Mouse (Mus musculus) frontal cortex, postnatal 25 days (tissue): Measurements from ENCODE around the gene Ski.

Experiments
- DNase-seq, 2 experiments: peaks; one replicate each; pipeline ENCODE4 v3.0.0; 2022; ENCODE audit warnings: low spot score in 2 of 2

Gene Ski

DNA sequence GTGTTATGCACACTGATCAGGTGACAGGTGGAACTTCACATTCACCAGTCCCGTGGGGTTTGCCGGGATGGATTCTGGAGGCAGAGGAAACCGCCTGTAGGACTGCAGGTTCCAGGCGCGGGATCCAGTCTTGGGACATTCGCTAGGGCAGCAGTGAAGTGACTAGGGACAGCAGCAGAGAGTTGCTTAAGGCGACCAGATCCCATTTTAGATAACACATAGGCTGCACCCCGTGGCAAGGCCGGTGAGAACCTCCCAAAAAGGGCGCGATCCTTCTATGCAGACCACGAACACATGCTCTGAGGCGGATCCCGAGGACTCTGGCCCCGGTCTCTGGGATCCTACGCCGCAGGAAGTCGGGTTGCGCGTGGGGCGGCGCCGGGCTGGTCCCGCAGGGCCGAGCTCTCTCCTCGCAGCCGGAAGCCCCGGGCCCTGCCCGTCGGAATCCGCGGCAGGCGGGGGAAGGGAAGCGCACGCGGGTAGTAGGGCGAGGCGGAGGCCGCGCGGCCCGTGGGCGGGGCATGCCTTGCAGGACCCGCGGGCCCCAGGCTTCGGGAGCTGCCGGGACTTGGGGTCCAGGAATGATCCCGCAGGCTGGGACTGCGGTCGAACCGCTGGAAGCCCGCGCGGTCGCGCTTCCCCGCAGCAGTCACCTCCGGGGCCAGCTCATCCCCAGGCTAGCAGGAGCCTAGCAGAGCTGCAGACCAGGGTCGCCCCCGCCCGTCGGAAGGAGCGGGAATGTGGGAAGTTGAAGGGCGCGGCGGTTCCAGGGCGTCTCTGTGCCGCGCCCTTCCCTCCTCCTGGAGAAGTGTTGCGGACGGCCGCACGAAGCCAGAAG, 71.9 kb downstream of the Ski start:
- peak in 1 of 2 experiments; percentile 48 for DNase-seq

DNA sequence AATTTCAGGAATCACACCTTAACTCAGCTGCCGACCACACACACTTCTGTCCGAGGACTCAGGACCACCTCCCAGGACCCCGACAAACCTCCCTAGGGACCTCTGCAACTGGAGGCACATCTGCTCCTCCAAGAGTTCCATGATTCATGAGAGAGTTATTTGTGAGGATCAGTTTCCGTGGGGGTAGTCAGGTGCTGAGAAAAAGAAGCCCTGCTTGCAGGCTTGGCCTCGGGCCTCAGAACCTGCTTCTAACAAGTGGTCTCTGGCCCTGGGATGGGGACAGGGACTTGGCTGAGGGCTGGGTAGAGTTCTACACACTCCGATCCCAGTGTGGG, 72.5 kb downstream of the Ski start:
- no peak for DNase-seq

DNA sequence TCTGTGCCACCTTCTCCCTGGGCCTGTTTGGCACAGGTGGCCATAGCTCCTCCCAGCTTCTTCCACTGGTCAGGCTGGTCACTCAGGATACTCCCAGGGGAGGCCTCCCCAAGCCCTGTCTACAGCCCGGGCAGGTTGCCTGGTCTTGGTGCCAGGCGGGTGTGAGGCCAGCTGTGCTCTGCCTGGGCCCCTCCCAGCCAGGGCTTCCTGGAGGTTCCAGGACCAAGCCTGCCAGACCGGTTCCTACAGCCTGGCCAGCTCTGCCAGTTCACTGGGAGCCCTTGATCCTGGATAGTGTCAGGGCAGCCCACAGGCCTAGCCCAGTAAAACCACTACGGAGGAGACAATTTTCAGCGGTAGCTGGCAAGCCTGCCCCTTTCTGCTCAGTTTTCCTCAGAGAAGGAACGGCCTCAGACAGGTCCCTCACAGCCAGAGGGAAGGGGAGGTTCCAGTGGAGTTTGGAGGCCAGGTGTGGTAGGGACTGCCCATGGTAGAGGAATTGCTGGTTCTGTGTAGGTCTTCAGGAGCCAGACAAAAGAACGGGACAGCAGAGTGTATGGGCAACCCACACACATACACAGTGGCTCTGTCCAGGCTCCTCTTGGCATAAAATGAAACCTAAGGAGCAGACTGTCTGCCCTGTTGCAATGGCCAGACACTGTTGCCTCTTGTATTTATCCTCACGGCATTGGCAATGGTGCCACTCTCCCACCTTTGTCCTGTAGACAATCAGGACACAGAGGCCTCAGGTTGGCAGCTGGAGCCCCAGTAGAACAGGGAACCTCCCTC, 73.3 kb downstream of the Ski start:
- no peak for DNase-seq

DNA sequence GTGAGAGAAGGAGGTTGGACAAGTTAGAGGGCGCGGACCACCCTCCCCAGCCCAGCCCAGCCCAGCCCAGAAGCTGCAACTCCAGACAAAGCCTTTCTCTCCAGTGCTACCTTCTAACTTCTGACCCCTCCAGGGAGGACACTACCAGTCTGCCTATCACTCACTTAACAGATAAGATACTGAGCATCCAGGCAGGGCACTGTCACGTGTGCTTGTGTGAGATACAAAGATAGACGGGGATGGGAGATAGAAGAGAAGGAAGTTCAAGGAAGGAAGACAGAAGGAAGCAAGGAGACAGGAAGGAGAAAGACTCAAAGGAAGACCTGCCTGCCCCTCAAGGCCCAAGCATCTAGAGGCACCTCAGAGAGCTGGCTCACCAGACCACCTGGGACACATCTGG, 73.9 kb downstream of the Ski start:
- no peak for DNase-seq

DNA sequence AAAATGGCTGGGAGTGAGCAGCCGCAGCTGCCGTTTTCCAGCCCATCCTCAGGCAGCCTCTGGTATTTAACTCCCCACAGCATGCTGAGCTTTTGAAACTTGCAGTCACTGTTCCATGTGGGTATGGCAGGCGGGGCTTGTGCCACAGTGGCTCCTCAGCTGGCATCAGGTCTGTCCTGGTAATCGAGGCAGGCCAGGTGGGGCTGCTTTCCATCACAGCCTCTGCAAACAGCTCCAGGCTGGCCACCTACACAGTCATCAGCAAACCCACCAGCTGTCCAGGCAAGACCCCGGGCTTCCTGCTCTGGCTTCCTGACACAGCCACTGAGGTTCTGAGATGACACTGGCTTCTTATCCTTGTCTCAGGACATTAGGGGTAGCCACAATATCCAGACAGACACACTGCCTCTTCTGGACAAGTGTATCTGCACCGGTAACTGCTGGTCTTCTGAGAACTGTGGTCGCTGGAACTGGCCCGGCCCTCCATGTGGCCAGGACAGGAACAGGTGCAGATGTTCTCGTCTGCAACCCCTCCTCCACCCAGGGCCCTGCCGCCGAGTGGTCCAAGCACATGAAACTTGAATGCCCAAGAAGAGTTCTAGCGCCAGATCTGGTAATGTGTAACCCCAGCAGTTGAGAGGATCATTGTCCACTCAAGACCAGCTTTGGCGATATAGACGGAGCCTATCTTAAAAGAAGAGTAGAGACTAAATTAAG, 76.1 kb downstream of the Ski start:
- no peak for DNase-seq

DNA sequence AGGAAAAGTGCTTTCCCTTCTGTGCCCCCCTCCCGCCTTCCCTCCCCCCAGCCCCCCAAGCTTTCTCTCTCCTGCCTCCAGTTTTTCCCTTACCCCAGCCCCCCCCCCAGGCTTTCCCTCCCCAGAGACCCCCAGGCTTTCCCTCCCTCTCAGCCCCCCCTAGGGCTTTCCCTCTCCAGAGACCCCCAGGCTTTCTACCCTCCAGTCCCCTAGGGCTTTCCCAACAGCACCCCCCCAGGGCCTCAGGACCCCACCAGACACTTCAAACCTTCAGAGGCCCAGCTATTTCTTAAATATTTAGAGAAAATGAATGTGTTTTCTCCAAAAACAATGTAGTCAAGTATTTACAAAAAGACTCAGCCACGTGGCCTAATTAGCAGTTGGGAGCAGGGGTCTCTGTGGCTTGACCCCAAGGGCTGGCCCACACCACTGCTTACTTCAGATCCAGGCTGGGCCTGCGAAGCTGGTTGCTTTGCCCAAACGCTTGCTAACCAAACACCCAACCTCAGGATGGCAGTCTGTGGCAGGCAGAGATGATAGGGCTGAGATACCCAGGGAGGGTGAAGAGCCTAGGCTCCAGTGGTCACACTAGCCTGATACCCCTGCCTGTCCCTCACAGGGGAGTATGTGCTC, 77.7 kb downstream of the Ski start:
- no peak for DNase-seq

DNA sequence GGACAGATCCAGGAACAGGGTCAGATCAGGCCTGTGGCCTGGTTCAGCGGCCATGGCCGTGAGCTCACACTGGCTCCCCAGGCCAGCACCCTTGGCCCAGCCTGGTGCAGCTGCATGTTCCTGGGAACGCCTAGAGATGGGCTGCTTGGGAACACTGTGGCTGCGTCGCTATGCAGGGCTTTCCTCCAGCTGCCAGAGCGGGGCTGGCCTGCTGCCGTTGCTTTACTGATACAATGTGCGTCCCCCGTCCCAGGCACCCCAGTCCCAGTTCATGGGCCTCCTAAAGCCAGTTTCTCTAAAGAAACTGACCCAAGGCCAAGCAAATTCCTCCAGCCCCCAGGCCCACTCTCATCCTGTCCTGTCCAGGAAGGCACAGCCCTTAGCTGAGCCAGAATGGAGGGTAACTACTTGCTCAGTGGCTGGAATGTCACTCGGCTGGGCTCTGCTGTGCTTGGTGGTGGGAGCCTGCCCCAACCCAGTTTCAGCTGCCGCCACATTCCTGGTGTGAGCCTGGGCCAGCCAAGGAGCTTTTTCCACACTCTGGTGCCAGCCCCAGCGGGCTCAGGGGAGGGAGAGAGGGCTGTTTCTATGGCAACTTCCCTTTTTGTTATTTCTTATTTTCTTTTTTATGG, 78.4 kb downstream of the Ski start:
- DNase-seq: peak in 1 of 2 experiments; percentile 50

DNA sequence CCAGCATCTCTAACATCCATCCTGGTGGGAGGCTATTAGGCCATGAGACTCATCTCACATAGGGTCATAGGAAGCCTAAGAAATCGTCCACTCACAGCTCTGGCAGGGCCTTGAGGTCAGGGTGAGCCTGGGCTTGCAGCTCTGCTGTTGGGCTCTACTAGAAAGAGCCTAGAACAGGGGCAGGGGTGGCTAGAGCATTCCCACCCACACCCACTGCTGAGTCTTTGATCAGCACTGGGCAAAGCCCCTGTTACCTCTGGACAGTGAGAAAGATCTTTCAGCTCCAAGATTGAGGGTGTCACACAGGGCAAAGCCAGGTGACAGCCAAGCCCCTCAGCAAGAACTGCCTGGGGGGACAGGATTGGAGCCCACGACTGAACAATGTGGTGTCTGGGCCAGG, 79.0 kb downstream of the Ski start:
- no peak for DNase-seq

DNA sequence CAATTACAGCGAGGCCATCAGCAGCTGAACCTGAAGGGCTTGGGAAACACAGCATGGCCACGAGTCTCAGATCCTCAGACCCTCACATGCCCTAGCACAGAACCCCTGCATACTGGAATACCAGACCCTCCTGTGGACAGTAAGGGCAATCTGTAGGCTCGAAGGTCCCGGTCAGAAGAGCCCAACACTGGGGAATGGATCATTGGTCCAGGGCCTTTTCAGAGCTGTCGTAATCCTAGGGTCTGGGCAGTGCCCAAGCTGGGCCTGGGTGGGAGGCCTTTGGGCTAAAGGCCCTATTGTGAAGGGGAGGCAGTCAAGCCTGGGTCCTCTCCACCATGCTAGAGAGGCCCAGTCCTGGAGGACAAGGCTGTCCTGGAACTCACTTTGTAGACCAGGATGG, 79.6 kb downstream of the Ski start:
- no peak for DNase-seq

DNA sequence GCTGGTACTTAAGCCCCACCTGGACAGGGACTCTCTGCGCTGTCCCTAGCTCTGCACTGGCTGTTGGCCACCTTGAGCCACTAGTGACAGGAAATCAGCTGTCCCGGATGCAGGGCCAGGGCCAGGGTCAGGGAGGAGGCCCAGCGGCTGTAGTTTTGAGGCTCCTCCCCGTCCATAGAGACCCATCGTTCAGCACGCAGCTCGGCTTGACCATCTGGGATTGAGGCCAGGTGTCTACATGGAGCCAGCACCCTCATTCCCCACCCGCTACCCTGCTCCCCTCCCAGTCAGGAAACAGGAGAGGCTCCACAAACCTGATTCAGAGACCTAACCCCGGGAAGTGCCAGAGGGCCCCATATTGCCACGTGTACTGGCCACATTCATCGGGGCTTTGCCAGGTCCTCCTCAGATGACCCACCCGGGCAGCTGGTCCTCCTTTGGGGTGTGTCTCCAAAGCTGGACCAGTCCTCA, 81.6 kb downstream of the Ski start:
- no peak for DNase-seq

DNA sequence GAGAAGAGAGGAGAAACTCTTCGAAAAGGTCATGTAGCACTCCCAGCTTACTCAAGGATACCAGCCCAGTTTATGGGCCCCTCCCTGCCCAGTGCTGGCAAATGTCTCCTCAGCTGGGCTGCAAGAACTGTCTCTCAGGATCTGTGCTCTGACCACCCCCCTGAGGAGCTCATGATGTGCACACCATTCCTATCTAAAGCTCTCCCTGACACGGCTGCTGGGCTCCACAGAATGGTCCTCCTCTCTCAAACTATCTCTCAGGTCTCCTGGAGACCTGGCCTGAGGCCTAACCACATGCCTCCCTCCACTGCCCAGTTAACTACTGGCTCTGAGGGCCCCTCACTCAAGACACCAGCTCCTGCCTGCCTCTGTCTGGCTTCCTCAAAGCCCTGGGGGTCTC, 82.2 kb downstream of the Ski start:
- no peak for DNase-seq

DNA sequence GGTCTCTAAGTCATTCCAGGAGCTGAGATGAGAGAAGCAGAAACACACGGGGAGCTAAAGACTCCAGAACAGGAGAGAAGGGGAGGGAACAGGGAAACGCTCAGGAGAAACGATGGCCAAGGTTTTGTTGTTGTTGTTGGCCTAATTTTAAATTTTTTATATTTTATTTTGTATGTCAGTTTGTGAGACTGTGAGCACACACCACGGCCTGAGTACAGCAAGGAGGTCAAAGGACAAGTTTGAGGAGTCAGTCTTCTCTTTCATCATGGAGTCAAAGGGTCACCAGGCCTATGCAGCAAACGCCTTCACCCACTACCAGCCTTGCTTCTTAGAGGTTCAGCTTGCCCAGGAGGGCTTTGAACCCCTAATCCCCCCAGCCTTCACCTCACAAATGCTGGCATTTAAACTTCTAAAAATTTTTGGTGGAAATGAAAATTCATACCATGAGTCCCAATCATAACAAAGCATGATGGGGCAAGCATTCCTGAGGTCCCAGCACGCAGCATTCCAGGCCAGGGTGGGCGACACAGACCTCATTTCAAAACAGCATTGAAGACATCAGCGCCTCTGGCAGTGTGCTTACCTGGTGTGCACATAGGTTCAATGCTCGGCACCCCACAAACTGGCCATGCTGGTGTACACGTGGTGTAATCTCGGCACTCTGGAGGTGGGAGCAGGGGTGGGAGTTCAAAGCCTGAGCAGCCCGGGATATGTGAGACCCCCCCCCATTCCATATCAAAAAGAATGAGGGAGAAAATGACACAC, 82.9 kb downstream of the Ski start:
- no peak for DNase-seq

DNA sequence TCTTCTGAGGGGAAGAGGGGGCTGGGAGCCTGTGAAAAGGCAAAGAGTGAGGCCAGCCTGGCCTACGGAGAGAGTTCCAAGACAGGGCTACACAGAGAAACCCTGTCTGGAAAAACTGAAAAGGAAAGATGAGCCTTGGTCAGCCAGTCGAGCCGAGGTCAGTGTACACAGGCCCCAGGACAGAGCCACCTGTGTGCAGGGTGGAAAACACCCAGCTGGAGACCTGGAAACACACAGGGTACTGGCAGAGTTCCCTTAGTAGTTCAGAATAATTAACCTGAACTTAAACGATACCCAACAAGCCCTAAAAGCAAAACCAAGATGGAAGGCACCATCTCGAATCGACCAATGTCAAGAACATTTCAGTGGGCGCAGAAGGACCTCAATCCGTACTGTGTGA, 83.9 kb downstream of the Ski start:
- no peak for DNase-seq

DNA sequence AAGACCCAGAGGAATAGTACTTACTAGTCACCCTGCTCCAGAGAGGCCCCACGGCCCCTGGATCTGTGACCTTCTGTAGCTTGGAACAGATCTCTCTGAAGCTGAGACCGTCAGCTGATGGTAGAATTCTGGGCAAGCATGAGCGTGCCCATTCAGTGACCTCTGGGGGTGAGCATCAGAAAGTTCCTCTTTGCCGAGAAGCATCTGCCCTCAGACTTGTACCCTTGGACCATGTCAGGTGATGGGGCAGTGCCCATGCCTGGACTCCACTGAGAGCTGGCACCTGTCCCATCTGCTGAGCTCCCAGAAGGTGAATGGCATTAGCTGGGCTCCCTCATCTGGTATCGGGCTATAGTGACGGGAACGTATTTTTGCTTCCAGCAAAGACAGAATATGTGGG, 84.5 kb downstream of the Ski start:
- no peak for DNase-seq

DNA sequence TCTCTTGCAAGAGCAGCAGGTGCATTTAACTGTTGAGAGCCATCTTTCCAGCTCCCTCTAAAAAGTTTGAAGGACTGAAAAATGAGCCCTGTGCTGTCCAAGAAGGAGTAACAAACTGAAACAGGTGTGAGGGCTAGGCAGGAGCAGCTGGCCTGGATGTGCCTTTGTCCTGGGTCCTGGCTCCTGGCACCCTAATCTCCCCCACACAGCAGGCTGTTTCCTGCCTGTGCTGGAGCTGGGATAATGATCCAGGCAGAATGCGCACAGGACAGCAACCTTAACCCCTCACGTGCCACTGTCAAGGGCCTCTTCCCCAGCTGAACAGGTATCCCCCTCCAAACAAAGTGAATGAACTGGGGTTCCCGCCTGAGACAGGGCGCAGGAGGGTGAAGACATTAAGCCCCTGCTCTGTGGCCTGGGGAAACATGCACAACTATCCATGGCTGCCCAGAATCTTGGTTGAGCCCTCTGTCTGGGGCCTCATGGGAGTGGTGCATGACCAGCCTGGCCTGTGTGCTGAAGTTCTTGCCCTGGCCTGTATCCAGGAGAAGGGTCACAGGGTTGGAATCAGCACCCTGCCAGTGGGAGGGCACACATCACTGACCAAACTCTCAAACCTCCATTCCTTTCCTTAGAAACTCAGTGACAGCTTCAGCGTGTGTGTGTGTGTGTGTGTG, 86.3 kb downstream of the Ski start:
- DNase-seq: no peak

DNA sequence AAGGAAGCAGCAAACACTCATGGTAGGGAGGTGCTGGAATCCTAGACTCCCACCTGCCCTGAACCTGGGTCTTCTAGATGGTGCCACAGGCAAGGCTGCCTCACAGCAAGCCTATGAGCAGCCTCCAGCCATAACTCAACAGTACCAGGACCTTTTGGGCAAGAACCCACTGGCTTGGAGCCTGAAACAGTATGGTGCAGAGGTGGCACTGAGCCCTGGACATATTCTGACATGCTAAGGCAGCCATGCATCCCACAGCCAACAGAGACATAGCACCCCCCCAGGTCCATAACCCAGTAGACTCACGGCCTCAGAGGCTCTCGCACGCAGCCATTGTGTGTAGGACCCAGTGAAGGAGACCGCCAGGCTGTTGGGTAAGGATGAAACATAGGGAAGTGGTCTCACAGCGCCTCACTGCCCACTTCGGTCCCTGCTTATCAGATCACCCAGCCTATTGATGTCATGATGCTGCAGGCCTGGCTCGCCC, 87.7 kb downstream of the Ski start:
- no peak for DNase-seq

DNA sequence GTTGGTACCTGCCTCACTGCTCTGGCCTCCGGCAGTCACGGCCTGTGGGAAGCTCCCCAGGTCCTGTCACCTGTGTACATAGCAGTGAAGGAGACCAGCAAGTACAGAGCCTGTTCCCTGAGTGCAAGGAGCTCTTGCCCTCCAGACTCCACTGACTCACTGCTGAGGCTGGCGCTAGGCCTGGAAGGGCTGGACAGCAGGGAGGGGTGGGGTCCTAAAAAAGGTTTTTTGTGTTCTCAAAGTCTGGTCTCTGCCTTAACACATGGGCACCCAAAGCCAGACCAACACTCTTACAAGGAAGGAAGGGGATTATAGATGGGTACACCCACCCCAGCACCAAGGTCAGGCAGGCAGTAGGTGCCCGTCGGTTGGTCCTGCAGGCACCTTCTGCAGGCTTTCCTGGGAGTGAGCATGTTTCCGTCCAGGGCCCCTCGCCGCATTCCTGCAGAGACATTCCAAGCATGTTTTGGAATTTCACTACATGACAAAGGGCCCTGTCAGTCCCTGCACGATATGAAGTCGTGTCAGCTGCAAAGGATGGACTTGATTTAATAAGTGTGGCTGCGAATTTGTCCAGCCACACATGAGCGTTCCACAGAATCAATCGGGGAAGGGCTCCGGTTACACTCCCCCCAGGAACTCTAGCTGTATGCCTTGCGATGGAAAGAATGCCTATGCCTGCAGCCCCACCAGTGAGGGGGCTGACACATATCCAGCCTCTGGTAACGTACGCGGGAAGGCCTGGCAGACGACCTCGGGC, 88.6 kb downstream of the Ski start:
- no peak for DNase-seq

DNA sequence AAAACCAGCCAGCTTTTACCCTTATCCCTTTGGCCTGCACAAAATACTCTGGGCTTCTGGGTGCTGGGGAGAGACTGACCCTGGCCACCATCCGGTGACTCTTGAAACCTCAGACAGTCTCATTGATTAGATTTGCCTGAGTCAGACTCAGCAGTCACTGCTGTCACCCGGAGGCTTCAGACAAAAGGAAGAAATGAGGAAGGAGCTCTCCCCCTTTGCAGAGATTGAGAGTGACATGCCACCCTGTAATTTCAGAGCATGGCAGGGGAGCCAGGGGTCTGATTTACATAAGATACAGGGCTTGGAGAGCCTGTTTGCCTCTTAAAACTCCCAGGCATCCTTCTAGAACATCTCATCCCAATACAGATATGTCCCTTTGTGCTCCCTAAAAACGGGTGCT, 89.2 kb downstream of the Ski start:
- DNase-seq: no peak

DNA sequence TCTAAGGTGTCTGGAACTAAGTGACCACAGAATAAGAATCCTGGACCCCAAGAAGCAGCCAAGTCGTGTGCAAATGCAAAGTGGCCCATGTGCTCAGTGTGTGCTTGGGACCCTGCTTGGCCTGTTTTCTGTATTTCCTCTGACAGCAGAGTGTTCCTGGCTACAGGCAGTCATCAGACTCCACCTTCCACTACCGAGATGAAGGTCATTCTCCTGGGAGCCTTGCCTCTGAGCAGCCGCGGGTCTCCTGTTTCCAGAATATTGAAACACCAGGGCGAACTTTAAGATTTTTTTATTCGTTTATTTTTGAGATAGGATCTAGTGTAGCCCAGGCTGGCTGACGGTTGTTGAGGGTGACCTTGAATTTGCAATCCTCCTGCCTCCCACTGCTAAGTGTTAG, 91.8 kb downstream of the Ski start:
- no peak for DNase-seq
